Mouse (Mus musculus) neural tube, embryonic 11.5 days (tissue): ENCODE measurements around the gene Faf2. TPM values are rescaled to one million over a fixed set of nuclear protein-coding genes. Genes with fewer than 3 reads are reported as not detected.

Experiments used
- ATAC-seq: fragments of 200-750 bp; cut with Nextera tagmentation; 2 replicates; pipeline ENCODE4 v1.8.0; 2017; ENCODE audit warnings: moderate number of reproducible peaks, mild to moderate bottlenecking, moderate TSS enrichment, moderate library complexity; ENCODE audit not compliant: insufficient read depth, low FRiP score, low TSS enrichment
- DNase-seq: peaks from one replicate; pipeline ENCODE4 v3.0.0-alpha.2; 2015; ENCODE audit warnings: low spot score
- H3K27ac ChIP-seq: fragments of 300-500 bp; sonication (generic); 2 replicates; pipeline ENCODE4 v1.5.1; 2014; ENCODE audit warnings: low read depth, mild to moderate bottlenecking, low read length
- H3K27me3 ChIP-seq: fragments of 300-500 bp; sonication (generic); 2 replicates; pipeline ENCODE4 v1.6.1; 2014; ENCODE audit warnings: mild to moderate bottlenecking, low read length, mixed read lengths; ENCODE audit not compliant: control insufficient read depth, insufficient read depth
- H3K36me3 ChIP-seq: fragments of 300-500 bp; sonication (generic); 2 replicates; pipeline ENCODE4 v1.6.1; 2014; ENCODE audit warnings: mild to moderate bottlenecking, low read length, moderate library complexity, mixed read lengths; ENCODE audit not compliant: control insufficient read depth, insufficient read depth
- H3K4me1 ChIP-seq: fragments of 300-500 bp; sonication (generic); 2 replicates; pipeline ENCODE4 v1.6.1; 2014; ENCODE audit warnings: low read length, mixed read lengths; ENCODE audit not compliant: control insufficient read depth, insufficient read depth
- H3K4me2 ChIP-seq: fragments of 300-500 bp; sonication (generic); 2 replicates; pipeline ENCODE4 v1.6.1; 2014; ENCODE audit warnings: low read depth, mild to moderate bottlenecking, moderate library complexity
- H3K4me3 ChIP-seq: fragments of 300-500 bp; sonication (generic); 2 replicates; pipeline ENCODE4 v1.5.1; 2014; ENCODE audit warnings: low read depth, low read length
- H3K9ac ChIP-seq: fragments of 300-500 bp; sonication (generic); 2 replicates; pipeline ENCODE4 v1.6.1; 2014; ENCODE audit warnings: mild to moderate bottlenecking, low read length
- H3K9me3 ChIP-seq: fragments of 300-500 bp; sonication (generic); 2 replicates; pipeline ENCODE4 v1.6.1; 2016; ENCODE audit warnings: low read length; ENCODE audit not compliant: control insufficient read depth
- WGBS: fragments of 180-500 bp; shearing (Covaris S2); extraction: QIAGEN DNeasy Blood & Tissue Kit; methylation state at CpG from one replicate; pipeline ENCODE4 v1.1.7; 2014; 5-methylcytosine and 5-hydroxymethylcytosine counted together
- polyA plus RNA-seq: library from polyadenylated mRNA; unstranded; fragments of >200 nt; fragmentation: Nextera tagmentation; extraction: Ambion mirVana; gene quantifications from 2 replicates; pipeline ENCODE4 v1.2.1, GENCODE M21; 2014

Gene Faf2
- polyA plus RNA-seq, 1 experiment from 2014 or later = 102 TPM

GRCm38 (mm10) chr13:54602639-54603111 is 18.9 kb upstream of the Faf2 start:
- 29% methylated on average over 3 of the region's 3 CpGs for WGBS
- no peak overlapping the region for H3K9ac ChIP-seq
- no peak overlapping the region for H3K4me3 ChIP-seq
- no peak overlapping the region for H3K27ac ChIP-seq
- DNase-seq (no peak), ATAC-seq (no peak)
- H3K36me3 ChIP-seq = no peaks in the 10 kb centered on the region
- no peaks in the 10 kb centered on the region for H3K9me3 ChIP-seq
- no peaks in the 10 kb centered on the region for H3K4me1 ChIP-seq
- H3K27me3 ChIP-seq = no peaks in the 10 kb centered on the region
- H3K4me2 ChIP-seq = no peak overlapping the region

DNA sequence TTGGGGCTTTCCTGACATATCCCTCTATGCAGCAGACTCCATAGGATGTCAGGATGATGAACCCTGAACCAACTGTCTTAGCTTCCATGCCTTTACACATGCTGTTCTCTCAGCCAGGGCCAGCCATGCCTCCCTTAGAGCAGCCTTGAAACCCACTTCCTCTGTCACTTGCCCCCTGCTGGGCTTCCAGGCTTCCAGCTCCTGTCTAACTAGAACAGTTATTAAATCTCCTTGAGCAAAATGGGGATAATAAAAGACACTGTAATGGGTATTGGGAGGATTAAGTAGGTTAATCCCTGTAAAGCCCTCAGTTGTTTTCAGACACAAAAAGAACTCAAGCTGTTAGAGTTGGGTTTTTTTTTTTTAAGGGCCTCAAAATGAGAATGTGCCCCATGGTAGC is 18.1 kb upstream of the Faf2 start:
- no peaks in the 10 kb centered on the region for H3K27me3 ChIP-seq

DNA sequence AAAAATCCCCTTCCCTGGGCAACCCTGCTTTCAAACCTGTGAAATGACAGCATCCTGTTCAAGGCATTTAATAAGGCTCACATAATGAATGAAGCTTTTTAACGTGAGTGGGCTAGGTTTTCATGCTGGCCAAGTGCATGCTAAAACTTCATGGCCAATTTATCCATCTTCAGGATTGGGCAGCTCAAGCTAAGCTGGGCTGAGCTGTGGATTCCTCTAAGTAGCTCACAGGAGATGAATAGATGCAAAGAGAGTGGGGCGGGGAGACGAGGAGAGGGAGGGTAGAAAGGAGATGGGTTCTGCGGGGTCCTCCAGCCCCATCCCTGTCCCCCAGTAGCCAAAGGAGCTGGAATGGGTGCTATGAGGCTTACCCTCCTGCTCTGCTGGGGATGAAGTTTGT is 17.4 kb upstream of the Faf2 start:
- H3K27me3 ChIP-seq = no peaks in the 10 kb centered on the region
- ATAC-seq = no peak
- H3K27ac ChIP-seq = no peak overlapping the region
- no peaks in the 10 kb centered on the region for H3K36me3 ChIP-seq
- no peak overlapping the region for H3K4me3 ChIP-seq
- no peak overlapping the region for H3K4me2 ChIP-seq
- H3K9ac ChIP-seq = no peak overlapping the region
- 61% methylated on average over 4 of the region's 4 CpGs for WGBS
- H3K4me1 ChIP-seq = no peaks in the 10 kb centered on the region
- H3K9me3 ChIP-seq = no peaks in the 10 kb centered on the region
- DNase-seq = no peak

More for the DNA sequence above, 18.1 kb upstream of the Faf2 start:
- Histone ChIP-seq H3K9ac (no peak overlapping the region), H3K4me1 (no peaks in the 10 kb centered on the region), H3K9me3 (no peaks in the 10 kb centered on the region), H3K36me3 (no peaks in the 10 kb centered on the region), H3K4me2 (no peak overlapping the region), H3K4me3 (no peak overlapping the region), H3K27ac (no peak overlapping the region)
- ATAC-seq = no peak
- no peak for DNase-seq

- H3K9me3 ChIP-seq = no peaks in the 10 kb centered on the region
- H3K9ac ChIP-seq = no peak overlapping the region
- no peak overlapping the region for H3K4me3 ChIP-seq
- no peaks in the 10 kb centered on the region for H3K36me3 ChIP-seq
- no peak for DNase-seq
- 79% methylated on average over 5 of the region's 5 CpGs for WGBS
- H3K27me3 ChIP-seq = 0 out of 2 replicates have a peak, but pooled peaks cover under 1% of the 10 kb centered on the region
- no peaks in the 10 kb centered on the region; the same call in 1 of the 2 replicates for H3K4me1 ChIP-seq
- no peak overlapping the region for H3K4me2 ChIP-seq
- ATAC-seq = no peak
- no peak overlapping the region for H3K27ac ChIP-seq
Measured at GRCm38 (mm10) chr13:54605426-54605825, 16.2 kb upstream of the Faf2 start.

GRCm38 (mm10) chr13:54607204-54607603 is 14.4 kb upstream of the Faf2 start:
- whole genome bisulfite sequencing = 72% methylated on average over 5 of the region's 5 CpGs
- no peaks in the 10 kb centered on the region for H3K9me3 ChIP-seq
- H3K27ac ChIP-seq = no peak overlapping the region
- no peak overlapping the region for H3K4me3 ChIP-seq
- H3K4me1 ChIP-seq = peaks cover 6% of the 10 kb centered on the region; the same call in 1 of the 2 replicates
- H3K27me3 ChIP-seq = 0 out of 2 replicates have a peak, but pooled peaks cover 3% of the 10 kb centered on the region
- DNase-seq (no peak), ATAC-seq (no peak)
- no peaks in the 10 kb centered on the region for H3K36me3 ChIP-seq
- no peak overlapping the region for H3K4me2 ChIP-seq
- no peak overlapping the region for H3K9ac ChIP-seq

DNA sequence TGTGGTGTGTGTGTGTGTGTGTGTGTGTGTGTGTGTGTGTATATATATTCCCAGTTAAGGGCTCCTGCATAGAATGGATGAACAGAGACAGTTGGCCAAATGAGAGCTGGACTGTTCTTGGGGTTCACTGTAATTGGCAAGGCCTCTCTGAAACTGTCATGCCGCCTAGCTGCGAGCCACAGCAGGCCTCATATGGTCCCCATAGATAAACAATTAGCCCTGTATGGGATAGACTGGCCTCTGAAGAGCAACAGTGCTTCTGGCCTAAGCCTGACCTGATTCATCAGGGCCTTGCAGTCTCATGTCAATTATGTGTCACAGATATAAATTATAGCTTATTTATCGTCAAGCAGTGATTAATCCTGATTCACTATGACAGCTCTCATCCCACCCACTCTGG is 13.6 kb upstream of the Faf2 start:
- H3K4me2 ChIP-seq = no peak overlapping the region
- ATAC-seq = no peak
- H3K4me1 ChIP-seq = peaks cover 6% of the 10 kb centered on the region; the same call in 1 of the 2 replicates
- H3K4me3 ChIP-seq = no peak overlapping the region
- no peaks in the 10 kb centered on the region for H3K36me3 ChIP-seq
- WGBS = 75% methylated on average over 3 of the region's 3 CpGs
- 0 out of 2 replicates have a peak, but pooled peaks cover 3% of the 10 kb centered on the region for H3K27me3 ChIP-seq
- H3K27ac ChIP-seq = no peak overlapping the region
- no peak overlapping the region for H3K9ac ChIP-seq
- H3K9me3 ChIP-seq = no peaks in the 10 kb centered on the region
- DNase-seq = no peak

DNA sequence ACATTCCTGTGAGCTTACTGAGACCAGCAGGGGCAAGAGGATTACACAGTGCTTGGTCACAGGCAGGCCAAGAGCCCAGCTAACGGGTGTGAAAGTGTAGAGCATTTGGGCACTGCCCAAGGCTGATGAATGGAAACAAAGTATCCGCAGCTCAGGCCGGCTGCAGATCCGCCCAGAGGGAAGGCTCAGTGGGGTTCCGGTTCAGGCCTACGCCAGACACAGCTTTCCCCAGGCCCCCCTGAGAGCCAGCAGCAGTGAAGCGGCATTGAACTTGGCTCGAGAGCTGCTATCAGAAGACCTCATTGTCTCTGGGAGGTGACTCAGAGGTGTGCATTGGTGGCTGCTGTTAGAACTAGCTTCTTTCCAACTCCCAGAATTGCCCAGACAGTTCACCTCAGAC is 12.9 kb upstream of the Faf2 start:
- no peaks in the 10 kb centered on the region for H3K36me3 ChIP-seq
- peaks cover 6% of the 10 kb centered on the region; the same call in 1 of the 2 replicates for H3K4me1 ChIP-seq
- H3K4me3 ChIP-seq = no peak overlapping the region
- no peak for DNase-seq
- no peak overlapping the region for H3K4me2 ChIP-seq
- no peak overlapping the region for H3K27ac ChIP-seq
- WGBS = 6% methylated on average over 8 of the region's 8 CpGs
- H3K27me3 ChIP-seq = 0 out of 2 replicates have a peak, but pooled peaks cover 3% of the 10 kb centered on the region
- no peaks in the 10 kb centered on the region for H3K9me3 ChIP-seq
- H3K9ac ChIP-seq = no peak overlapping the region
- no peak for ATAC-seq

GRCm38 (mm10) chr13:54609301-54609700 is 12.3 kb upstream of the Faf2 start:
- Histone ChIP-seq H3K4me1 (peaks cover 6% of the 10 kb centered on the region; the same call in 1 of the 2 replicates), H3K27ac (no peak overlapping the region), H3K9ac (no peak overlapping the region), H3K27me3 (0 out of 2 replicates have a peak, but pooled peaks cover 3% of the 10 kb centered on the region), H3K4me2 (no peak overlapping the region), H3K36me3 (no peaks in the 10 kb centered on the region), H3K9me3 (no peaks in the 10 kb centered on the region), H3K4me3 (no peak overlapping the region)
- WGBS = 24% methylated on average over 1 of the region's 1 CpGs
- no peak for DNase-seq
- no peak for ATAC-seq

DNA sequence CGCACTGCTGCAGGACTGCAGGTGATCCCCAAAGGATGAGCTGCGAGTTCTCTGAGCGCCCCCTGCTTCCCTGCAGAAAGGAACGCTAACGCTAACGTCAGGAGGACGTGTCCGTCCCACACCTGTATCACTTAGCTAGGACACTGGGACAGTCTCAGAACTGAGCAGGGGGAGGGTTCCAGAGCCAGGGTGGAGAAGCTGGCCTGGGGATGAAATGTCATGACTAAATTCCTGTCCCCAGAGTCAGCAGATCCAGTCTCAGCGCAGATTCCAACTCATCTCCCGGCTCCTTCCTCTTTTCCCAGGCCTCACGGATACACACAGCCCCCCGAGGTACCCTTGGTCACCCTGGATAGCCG is 11.0 kb upstream of the Faf2 start:
- ATAC-seq = no peak
- DNase-seq = no peak
- Histone ChIP-seq H3K9me3 (no peaks in the 10 kb centered on the region), H3K27ac (no peak overlapping the region), H3K9ac (peak overlapping the region; percentile 61), H3K4me2 (peak overlapping the region; percentile 95), H3K27me3 (0 out of 2 replicates have a peak, but pooled peaks cover 3% of the 10 kb centered on the region), H3K4me1 (peaks cover 6% of the 10 kb centered on the region; the same call in 1 of the 2 replicates), H3K4me3 (peak overlapping the region; percentile 44), H3K36me3 (no peaks in the 10 kb centered on the region)
- WGBS = 9% methylated on average over 13 of the region's 13 CpGs
